Mouse (Mus musculus) forebrain, embryonic 12.5 days (tissue): ENCODE data around the gene Etl4. TPM values are rescaled to one million over a fixed set of nuclear protein-coding genes. Genes with fewer than 3 reads are reported as not detected.

Experiments used
- ATAC-seq: fragments of 200-750 bp; cut with Nextera tagmentation; 2 replicates; pipeline ENCODE4 v1.8.0; 2017; ENCODE audit warnings: moderate TSS enrichment; ENCODE audit not compliant: low FRiP score
- H3K27ac ChIP-seq: fragments of 300-500 bp; sonication (generic); 2 replicates; pipeline ENCODE4 v1.5.1; 2016; ENCODE audit warnings: mild to moderate bottlenecking
- H3K27me3 ChIP-seq: fragments of 300-500 bp; sonication (generic); 2 replicates; pipeline ENCODE4 v1.6.1; 2016; ENCODE audit warnings: mild to moderate bottlenecking
- H3K36me3 ChIP-seq: fragments of 300-500 bp; sonication (generic); replicated peaks from 2 replicates; pipeline ENCODE4 v1.6.1; 2016; ENCODE audit warnings: mild to moderate bottlenecking
- H3K4me1 ChIP-seq: fragments of 300-500 bp; sonication (generic); 2 replicates; pipeline ENCODE4 v1.6.1; 2016
- H3K4me2 ChIP-seq: fragments of 300-500 bp; sonication (generic); 2 replicates; pipeline ENCODE4 v1.6.1; 2016; ENCODE audit warnings: mild to moderate bottlenecking, moderate library complexity
- H3K4me3 ChIP-seq: fragments of 300-500 bp; sonication (generic); replicated peaks from 2 replicates; pipeline ENCODE4 v1.5.1; 2016; ENCODE audit warnings: mild to moderate bottlenecking
- H3K9ac ChIP-seq: fragments of 300-500 bp; sonication (generic); 2 replicates; pipeline ENCODE4 v1.6.1; 2016; ENCODE audit warnings: mild to moderate bottlenecking
- H3K9me3 ChIP-seq: fragments of 300-500 bp; sonication (generic); 2 replicates; pipeline ENCODE4 v1.6.1; 2016
- WGBS: fragments of 180-500 bp; shearing (Covaris S2); methylation state at CpG from one replicate; pipeline ENCODE4 v1.1.7; 2016; 5-methylcytosine and 5-hydroxymethylcytosine counted together
- polyA plus RNA-seq: library from polyadenylated mRNA; unstranded; fragments of >200 nt; fragmentation: Nextera tagmentation; extraction: Ambion mirVana; gene quantifications from 2 replicates; pipeline ENCODE4 v1.2.1, GENCODE M21; 2016

Etl4 gene
- polyA plus RNA-seq, 1 experiment from 2014 or later: 30.3 TPM

GRCm38 (mm10) chr2:20723990-20724745 lies 814.6 kb downstream of the Etl4 start:
- Histone ChIP-seq H3K9me3 (no peaks in the 10 kb centered on the region), H3K27ac (no peak overlapping the region), H3K4me3 (no peak overlapping the region), H3K4me2 (no peak overlapping the region), H3K4me1 (peaks cover 11% of the 10 kb centered on the region), H3K9ac (no peak overlapping the region), H3K36me3 (no peaks in the 10 kb centered on the region), H3K27me3 (no peaks in the 10 kb centered on the region)
- 41% methylated on average over 2 of the region's 2 CpGs for WGBS
- no peak for ATAC-seq

- Histone ChIP-seq H3K27ac (no peak overlapping the region), H3K9ac (no peak overlapping the region), H3K27me3 (no peaks in the 10 kb centered on the region), H3K36me3 (no peaks in the 10 kb centered on the region), H3K9me3 (no peaks in the 10 kb centered on the region), H3K4me3 (no peak overlapping the region), H3K4me1 (peaks cover 11% of the 10 kb centered on the region), H3K4me2 (no peak overlapping the region)
- WGBS: 55% methylated on average over 2 of the region's 2 CpGs
- ATAC-seq: no peak
Measured at GRCm38 (mm10) chr2:20726974-20727373, 817.4 kb downstream of the Etl4 start.

- H3K36me3 ChIP-seq: no peaks in the 10 kb centered on the region
- H3K4me2 ChIP-seq: no peak overlapping the region
- no peak overlapping the region for H3K9ac ChIP-seq
- no peak overlapping the region for H3K27ac ChIP-seq
- no peak for ATAC-seq
- no peaks in the 10 kb centered on the region for H3K27me3 ChIP-seq
- peaks cover 4% of the 10 kb centered on the region for H3K4me1 ChIP-seq
- WGBS: 85% methylated on average over 6 of the region's 6 CpGs
- no peak overlapping the region for H3K4me3 ChIP-seq
- no peaks in the 10 kb centered on the region for H3K9me3 ChIP-seq
Measured at GRCm38 (mm10) chr2:20727752-20728438, 818.3 kb downstream of the Etl4 start.

- no peak for ATAC-seq
- peaks cover 2% of the 10 kb centered on the region; the same call in 1 of the 2 replicates for H3K4me1 ChIP-seq
- H3K27ac ChIP-seq: no peak overlapping the region
- no peaks in the 10 kb centered on the region for H3K36me3 ChIP-seq
- no peak overlapping the region for H3K4me2 ChIP-seq
- no peaks in the 10 kb centered on the region for H3K27me3 ChIP-seq
- H3K9ac ChIP-seq: no peak overlapping the region
- no peak overlapping the region for H3K4me3 ChIP-seq
- WGBS: 34% methylated on average over 3 of the region's 3 CpGs
- H3K9me3 ChIP-seq: no peaks in the 10 kb centered on the region
Measured at GRCm38 (mm10) chr2:20735444-20735843, 825.9 kb downstream of the Etl4 start.

- Histone ChIP-seq H3K36me3 (no peaks in the 10 kb centered on the region), H3K9me3 (no peaks in the 10 kb centered on the region), H3K27ac (no peak overlapping the region), H3K4me1 (peaks cover 2% of the 10 kb centered on the region; the same call in 1 of the 2 replicates), H3K9ac (no peak overlapping the region), H3K27me3 (no peaks in the 10 kb centered on the region), H3K4me2 (no peak overlapping the region), H3K4me3 (no peak overlapping the region)
- no peak for ATAC-seq
- WGBS: 66% methylated on average over 7 of the region's 7 CpGs
Measured at GRCm38 (mm10) chr2:20736324-20737015, 826.9 kb downstream of the Etl4 start.

GRCm38 (mm10) chr2:20737112-20737808 lies 827.7 kb downstream of the Etl4 start:
- no peak overlapping the region for H3K9ac ChIP-seq
- H3K27me3 ChIP-seq: no peaks in the 10 kb centered on the region
- 77% methylated on average over 19 of the region's 19 CpGs for WGBS
- H3K9me3 ChIP-seq: no peaks in the 10 kb centered on the region
- no peak overlapping the region for H3K27ac ChIP-seq
- ATAC-seq: no peak
- no peaks in the 10 kb centered on the region for H3K36me3 ChIP-seq
- peaks cover 2% of the 10 kb centered on the region; the same call in 1 of the 2 replicates for H3K4me1 ChIP-seq
- H3K4me2 ChIP-seq: no peak overlapping the region
- H3K4me3 ChIP-seq: no peak overlapping the region

- Histone ChIP-seq H3K4me1 (peaks cover 2% of the 10 kb centered on the region; the same call in 1 of the 2 replicates), H3K4me2 (no peak overlapping the region), H3K27ac (no peak overlapping the region), H3K27me3 (no peaks in the 10 kb centered on the region), H3K9ac (no peak overlapping the region), H3K9me3 (no peaks in the 10 kb centered on the region), H3K36me3 (no peaks in the 10 kb centered on the region), H3K4me3 (no peak overlapping the region)
- no peak for ATAC-seq
- WGBS: 67% methylated on average over 4 of the region's 4 CpGs
Measured at GRCm38 (mm10) chr2:20737837-20738236, 828.3 kb downstream of the Etl4 start.

- Histone ChIP-seq H3K27me3 (no peaks in the 10 kb centered on the region), H3K4me3 (no peak overlapping the region), H3K4me2 (no peak overlapping the region), H3K9me3 (no peaks in the 10 kb centered on the region), H3K4me1 (peaks cover 3% of the 10 kb centered on the region; the same call in 1 of the 2 replicates), H3K27ac (no peak overlapping the region), H3K36me3 (no peaks in the 10 kb centered on the region), H3K9ac (no peak overlapping the region)
- no peak for ATAC-seq
- WGBS: 60% methylated on average over 1 of the region's 1 CpGs
Measured at GRCm38 (mm10) chr2:20747723-20748122, 838.1 kb downstream of the Etl4 start.

GRCm38 (mm10) chr2:20748481-20748880 lies 838.9 kb downstream of the Etl4 start:
- Histone ChIP-seq H3K27me3 (no peaks in the 10 kb centered on the region), H3K9ac (no peak overlapping the region), H3K9me3 (no peaks in the 10 kb centered on the region), H3K4me2 (no peak overlapping the region), H3K27ac (no peak overlapping the region), H3K36me3 (no peaks in the 10 kb centered on the region), H3K4me1 (peaks cover 3% of the 10 kb centered on the region; the same call in 1 of the 2 replicates), H3K4me3 (no peak overlapping the region)
- no peak for ATAC-seq
- WGBS: 50% methylated on average over 1 of the region's 1 CpGs

- Histone ChIP-seq H3K4me2 (no peak overlapping the region), H3K27ac (no peak overlapping the region), H3K27me3 (no peaks in the 10 kb centered on the region), H3K4me3 (no peak overlapping the region), H3K4me1 (peaks cover 3% of the 10 kb centered on the region; the same call in 1 of the 2 replicates), H3K9ac (no peak overlapping the region), H3K36me3 (no peaks in the 10 kb centered on the region), H3K9me3 (no peaks in the 10 kb centered on the region)
- 95% methylated on average over 3 of the region's 3 CpGs for WGBS
- no peak for ATAC-seq
Measured at GRCm38 (mm10) chr2:20749687-20750086, 840.1 kb downstream of the Etl4 start.

GRCm38 (mm10) chr2:20753282-20754110 lies 843.9 kb downstream of the Etl4 start:
- H3K9me3 ChIP-seq: no peaks in the 10 kb centered on the region
- no peaks in the 10 kb centered on the region for H3K27me3 ChIP-seq
- no peak overlapping the region for H3K4me2 ChIP-seq
- WGBS: 92% methylated on average over 8 of the region's 8 CpGs
- H3K4me1 ChIP-seq: peaks cover under 1% of the 10 kb centered on the region; the same call in 1 of the 2 replicates
- H3K9ac ChIP-seq: no peak overlapping the region
- H3K36me3 ChIP-seq: no peaks in the 10 kb centered on the region
- no peak overlapping the region for H3K4me3 ChIP-seq
- H3K27ac ChIP-seq: no peak overlapping the region
- no peak for ATAC-seq
